Mouse (Mus musculus) kidney, adult 2 months (tissue): ENCODE data around the gene Ythdf2. TPM values are rescaled to one million over a fixed set of nuclear protein-coding genes. Genes with fewer than 3 reads are reported as not detected.

Experiments
- DNase-seq: peaks from one replicate; pipeline ENCODE4 v3.0.0; 2021
- H3K27ac ChIP-seq: fragments of 200-500 bp; 2 replicates; pipeline ENCODE4 v1.5.1; 2012; ENCODE audit warnings: low read depth, low read length, control low read depth, inconsistent platforms; ENCODE audit not compliant: insufficient read depth
- H3K27me3 ChIP-seq: fragments of 200-500 bp; replicated peaks from 2 replicates; pipeline ENCODE4 v1.6.1; 2012; ENCODE audit warnings: mild to moderate bottlenecking, moderate library complexity, low read length, inconsistent platforms; ENCODE audit not compliant: control insufficient read depth, insufficient read depth
- H3K36me3 ChIP-seq: fragments of 200-500 bp; 2 replicates; pipeline ENCODE4 v1.6.1; 2012; ENCODE audit warnings: mild to moderate bottlenecking, moderate library complexity, low read length, inconsistent platforms; ENCODE audit not compliant: control insufficient read depth, insufficient read depth
- H3K4me1 ChIP-seq: fragments of 200-500 bp; 2 replicates; pipeline ENCODE4 v1.6.1; 2011; ENCODE audit warnings: low read length; ENCODE audit not compliant: control insufficient read depth, insufficient read depth
- H3K4me3 ChIP-seq: fragments of 200-500 bp; 2 replicates; pipeline ENCODE4 v1.5.1; 2011; ENCODE audit warnings: mild to moderate bottlenecking, low read depth, low read length, control low read depth; ENCODE audit not compliant: insufficient read depth
- CTCF ChIP-seq: fragments of 200-500 bp; conservative IDR thresholded peaks from 2 replicates; pipeline ENCODE4 v1.5.1; 2011; ENCODE audit warnings: low read depth, mild to moderate bottlenecking, control low read depth, low read length, moderate library complexity, mixed read lengths; ENCODE audit not compliant: insufficient read depth, insufficient read length
- POLR2A ChIP-seq: fragments of 200-500 bp; IDR thresholded peaks from one replicate; pipeline ENCODE4 v1.6.1; 2011; ENCODE audit warnings: low read depth, low read length, control low read depth
- WGBS: fragments of 180-500 bp; shearing (Covaris S2); methylation state at CpG from one replicate; pipeline ENCODE4 v1.1.7; 2018; 5-methylcytosine and 5-hydroxymethylcytosine counted together
- polyA plus RNA-seq: library from polyadenylated mRNA; depleted of rRNA; stranded (reverse); fragments of >200 nt; gene quantifications from 2 replicates; pipeline ENCODE4 v1.2.3, GENCODE M21; 2012

The Ythdf2 gene
- polyA plus RNA-seq, 1 experiment: 14.5 TPM

DNA sequence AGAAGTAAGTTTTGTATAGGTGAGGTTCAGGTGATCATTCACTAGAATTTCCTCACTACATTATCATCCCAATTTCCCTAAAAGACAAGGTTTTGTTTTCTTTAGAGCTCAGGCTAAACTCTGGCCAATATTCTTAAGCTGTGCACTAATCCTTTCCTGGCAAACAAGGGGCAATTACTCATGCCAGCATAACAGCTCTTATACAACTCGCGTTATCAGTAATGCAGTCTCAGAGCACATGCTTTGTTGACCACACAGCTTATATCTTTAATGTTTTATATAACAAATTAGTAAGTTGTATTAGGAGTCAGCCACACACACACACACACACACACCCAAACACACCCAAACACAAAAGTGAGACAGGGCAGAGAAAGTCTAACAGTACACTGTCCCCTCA is 1.8 kb downstream of the Ythdf2 start:
- WGBS: 11% methylated on average over 2 of the region's 2 CpGs
- no peak for DNase-seq
- H3K4me1 ChIP-seq: peaks cover 9% of the 10 kb centered on the region; the same call in 1 of the 2 replicates
- no peaks in the 10 kb centered on the region for H3K27me3 ChIP-seq
- no peak overlapping the region for H3K27ac ChIP-seq
- 0 out of 2 replicates have a peak overlapping the region, but pooled peaks have one; percentile 99 for H3K4me3 ChIP-seq
- no peaks in the 10 kb centered on the region; the same call in 1 of the 2 replicates for H3K36me3 ChIP-seq
- TF ChIP-seq CTCF (no peak), POLR2A (no peak)

DNA sequence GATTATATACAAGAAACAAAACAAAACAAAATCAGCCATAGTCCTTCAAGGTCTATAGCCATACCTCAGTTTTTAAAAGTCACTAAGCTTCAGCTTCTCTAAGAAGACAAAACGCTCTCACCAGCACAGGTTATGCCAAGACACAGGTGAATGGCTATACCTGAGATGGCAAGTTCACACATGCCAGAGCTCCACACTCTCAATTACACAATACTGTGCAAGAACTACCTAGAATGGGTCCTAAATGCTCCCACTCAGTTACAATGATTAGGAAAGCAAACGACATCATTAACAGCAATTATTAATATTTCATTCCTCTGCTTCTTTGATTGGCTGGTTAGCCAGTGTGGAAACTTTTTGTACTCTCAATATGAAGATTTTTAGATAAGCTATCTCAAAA is 2.8 kb downstream of the Ythdf2 start:
- no peak overlapping the region for H3K4me3 ChIP-seq
- WGBS: 75% methylated on average over 2 of the region's 2 CpGs
- H3K36me3 ChIP-seq: peaks cover under 1% of the 10 kb centered on the region
- peaks cover 9% of the 10 kb centered on the region; the same call in 1 of the 2 replicates for H3K4me1 ChIP-seq
- TF ChIP-seq POLR2A (no peak), CTCF (no peak)
- DNase-seq: no peak
- H3K27me3 ChIP-seq: no peaks in the 10 kb centered on the region
- H3K27ac ChIP-seq: no peak overlapping the region

DNA sequence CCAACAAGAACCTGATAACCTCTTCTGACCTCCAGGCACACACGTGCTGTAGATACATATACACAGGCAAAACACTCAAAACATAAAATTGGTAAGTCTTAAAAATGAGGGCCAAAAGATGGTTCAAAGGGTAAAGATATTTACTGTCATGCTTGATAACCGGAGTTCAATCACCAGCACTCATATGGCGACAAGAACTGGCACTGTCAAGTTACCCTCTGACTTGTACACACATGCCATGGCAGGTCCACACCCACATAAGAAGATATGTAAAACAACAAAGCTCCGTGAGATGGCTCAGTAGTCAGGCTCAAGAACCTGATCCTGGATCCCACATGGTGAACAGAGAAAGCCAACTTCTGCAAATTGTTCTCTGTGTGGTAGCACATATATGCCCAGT is 4.8 kb downstream of the Ythdf2 start:
- 77% methylated on average over 4 of the region's 4 CpGs for WGBS
- no peak for DNase-seq

DNA sequence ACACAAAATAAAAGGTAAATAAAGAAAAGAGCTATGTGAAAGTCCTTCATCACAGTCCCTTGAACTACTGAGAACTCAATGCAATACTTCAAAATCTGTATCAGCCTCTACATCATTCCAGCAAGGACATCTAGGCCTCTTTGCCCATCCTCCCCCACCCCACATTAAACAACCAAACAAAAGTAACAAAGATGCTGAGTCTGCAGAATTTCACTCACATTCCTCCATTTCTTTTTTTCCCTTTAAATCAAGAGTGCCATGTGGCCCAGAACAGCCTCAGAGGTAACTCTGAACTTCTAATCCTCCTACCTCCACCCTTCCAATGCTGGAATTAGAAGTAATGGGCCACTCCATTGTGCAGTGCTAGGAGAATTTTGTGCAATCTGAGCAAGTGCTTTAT is 13.3 kb downstream of the Ythdf2 start:
- TF ChIP-seq POLR2A: no peak
- no peak for TF ChIP-seq CTCF
- peaks cover 1% of the 10 kb centered on the region; the same call in 1 of the 2 replicates for H3K36me3 ChIP-seq
- no peak overlapping the region for H3K4me3 ChIP-seq
- peaks cover 24% of the 10 kb centered on the region for H3K4me1 ChIP-seq
- DNase-seq: no peak
- peak overlapping the region; percentile 86 for H3K27ac ChIP-seq
- no peaks in the 10 kb centered on the region for H3K27me3 ChIP-seq

More for the DNA sequence above, 4.8 kb downstream of the Ythdf2 start:
- H3K36me3 ChIP-seq: peaks cover 3% of the 10 kb centered on the region
- no peak overlapping the region for H3K27ac ChIP-seq
- TF ChIP-seq POLR2A (no peak), CTCF (no peak)
- H3K4me1 ChIP-seq: peaks cover 6% of the 10 kb centered on the region; the same call in 1 of the 2 replicates
- H3K27me3 ChIP-seq: no peaks in the 10 kb centered on the region
- H3K4me3 ChIP-seq: no peak overlapping the region

DNA sequence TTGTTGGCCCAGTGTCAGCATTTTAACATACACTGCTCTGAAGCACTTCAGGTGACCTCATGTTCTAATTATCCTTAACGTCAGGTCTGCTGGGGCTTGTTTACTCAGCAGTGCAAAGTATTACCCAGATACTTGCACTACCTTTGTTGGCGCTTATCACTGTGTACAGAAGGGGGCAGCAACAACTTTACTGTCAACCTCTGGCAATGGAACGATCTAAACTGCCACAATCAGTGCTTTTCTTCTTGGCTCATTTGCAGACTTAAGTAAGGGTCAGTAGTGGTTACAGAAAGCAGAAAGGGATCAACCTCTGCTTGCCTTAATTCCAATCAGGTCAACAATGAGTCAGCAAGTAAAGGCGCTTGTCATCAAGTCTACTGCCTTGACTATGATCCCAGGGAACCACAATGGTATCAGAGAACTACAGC is 13.8 kb downstream of the Ythdf2 start:
- H3K4me1 ChIP-seq: peaks cover 24% of the 10 kb centered on the region
- H3K27ac ChIP-seq: peak overlapping the region; percentile 86
- DNase-seq: peak; percentile 81
- no peaks in the 10 kb centered on the region for H3K27me3 ChIP-seq
- TF ChIP-seq CTCF (peak; percentile 31), POLR2A (no peak)
- 21% methylated on average over 4 of the region's 4 CpGs for WGBS
- peaks cover 1% of the 10 kb centered on the region; the same call in 1 of the 2 replicates for H3K36me3 ChIP-seq
- H3K4me3 ChIP-seq: no peak overlapping the region

DNA sequence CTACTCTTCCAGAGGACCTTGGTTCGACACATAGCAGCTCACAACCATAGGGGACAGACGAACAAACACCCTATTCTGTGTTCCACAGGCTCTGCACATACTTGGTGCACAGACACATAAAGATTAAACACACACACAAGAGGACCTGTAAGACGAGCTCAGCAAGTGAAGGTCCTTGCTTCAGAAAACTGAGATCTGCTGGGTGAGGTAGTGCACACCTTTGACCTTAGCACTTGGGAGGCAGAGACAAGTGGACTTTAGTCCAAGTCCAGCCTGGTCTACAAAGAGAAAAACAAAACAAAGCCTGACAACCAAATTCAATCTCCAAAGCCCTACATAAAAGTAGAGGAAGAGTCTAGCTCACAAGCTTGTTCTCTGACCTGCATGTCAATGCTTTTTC is 17.1 kb downstream of the Ythdf2 start:
- Histone ChIP-seq H3K4me3 (no peak overlapping the region), H3K27ac (peak overlapping the region; percentile 84; the same call in 1 of the 2 replicates), H3K4me1 (peaks cover 22% of the 10 kb centered on the region), H3K27me3 (no peaks in the 10 kb centered on the region), H3K36me3 (no peaks in the 10 kb centered on the region)
- DNase-seq: peak; percentile 85
- 65% methylated on average over 3 of the region's 3 CpGs for WGBS
- TF ChIP-seq CTCF: no peak

DNA sequence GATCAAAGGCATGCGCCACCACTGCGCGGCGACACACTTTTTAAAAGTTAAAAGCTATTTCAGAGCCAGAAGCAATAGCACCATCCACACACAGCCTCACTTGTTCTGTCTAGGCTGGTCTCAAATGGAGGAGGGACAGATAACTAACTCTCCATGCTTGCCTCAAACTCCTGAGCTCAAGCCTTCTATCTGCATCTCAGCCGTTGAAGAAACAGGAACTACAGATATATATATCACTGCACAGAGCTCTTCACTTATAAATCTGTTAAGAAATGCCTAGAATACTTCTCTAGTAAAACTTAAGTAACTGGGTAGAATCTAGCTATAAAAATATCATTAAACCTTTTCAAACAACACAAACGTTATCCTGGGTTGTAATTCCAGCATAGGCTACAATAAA is 17.7 kb downstream of the Ythdf2 start:
- no peaks in the 10 kb centered on the region for H3K36me3 ChIP-seq

DNA sequence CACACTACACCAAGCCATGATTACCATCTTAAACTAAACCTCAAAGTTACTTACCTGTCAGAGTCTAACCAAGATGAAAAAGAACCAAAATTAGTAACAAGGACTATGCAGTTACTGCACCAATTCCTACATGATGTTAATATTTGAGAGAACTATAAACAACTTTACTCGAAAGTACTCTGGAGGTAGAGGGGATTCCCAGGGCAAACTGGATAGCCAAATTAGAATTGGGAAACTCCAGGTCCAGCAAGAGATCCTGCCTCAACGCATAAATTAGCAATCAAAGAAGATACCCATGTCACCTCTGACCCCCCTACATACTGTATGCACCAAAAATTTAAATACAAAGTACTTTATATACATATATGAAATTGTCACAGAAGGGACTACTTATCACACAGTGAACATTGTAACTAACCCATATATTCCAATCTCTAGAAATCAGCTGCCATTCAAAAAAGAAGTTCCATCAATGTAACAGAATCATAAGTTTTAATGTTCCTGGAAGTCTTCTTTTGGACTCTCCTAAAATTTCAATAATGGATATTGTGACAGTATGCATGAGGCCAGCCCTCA is 24.2 kb downstream of the Ythdf2 start:
- DNase-seq: no peak
- 80% methylated on average over 2 of the region's 2 CpGs for WGBS
- Histone ChIP-seq H3K27ac (no peak overlapping the region), H3K4me3 (no peak overlapping the region), H3K27me3 (no peaks in the 10 kb centered on the region), H3K4me1 (no peaks in the 10 kb centered on the region), H3K36me3 (peaks cover 1% of the 10 kb centered on the region)
- TF ChIP-seq CTCF: no peak
- TF ChIP-seq POLR2A: no peak

More for the DNA sequence above, 17.7 kb downstream of the Ythdf2 start:
- peaks cover 22% of the 10 kb centered on the region for H3K4me1 ChIP-seq
- no peaks in the 10 kb centered on the region for H3K27me3 ChIP-seq
- TF ChIP-seq POLR2A (no peak), CTCF (no peak)
- DNase-seq: no peak
- 82% methylated on average over 6 of the region's 6 CpGs for WGBS
- peak overlapping the region; percentile 84; the same call in 1 of the 2 replicates for H3K27ac ChIP-seq
- H3K4me3 ChIP-seq: no peak overlapping the region
